Mouse (Mus musculus) neural tube, embryonic 14.5 days (tissue): ENCODE results near the gene Dhx16. TPM values are rescaled to one million over a fixed set of nuclear protein-coding genes. Genes with fewer than 3 reads are reported as not detected.

Experiments used
- ATAC-seq: fragments of 200-750 bp; cut with Nextera tagmentation; 2 replicates; pipeline ENCODE4 v1.8.0; 2017; ENCODE audit warnings: low read depth, mild to moderate bottlenecking, moderate TSS enrichment, moderate library complexity
- H3K27ac ChIP-seq: fragments of 300-500 bp; sonication (generic); 2 replicates; pipeline ENCODE4 v1.5.1; 2014; ENCODE audit warnings: low read depth, mild to moderate bottlenecking, control low read depth, low read length, moderate library complexity, mixed read lengths
- H3K27me3 ChIP-seq: fragments of 300-500 bp; sonication (generic); 2 replicates; pipeline ENCODE4 v1.6.1; 2014; ENCODE audit warnings: low read length; ENCODE audit not compliant: control insufficient read depth, insufficient read depth
- H3K36me3 ChIP-seq: fragments of 300-500 bp; sonication (generic); 2 replicates; pipeline ENCODE4 v1.6.1; 2014; ENCODE audit warnings: low read length, mixed read lengths; ENCODE audit not compliant: control insufficient read depth, insufficient read depth
- H3K4me1 ChIP-seq: fragments of 300-500 bp; sonication (generic); 2 replicates; pipeline ENCODE4 v1.6.1; 2014; ENCODE audit warnings: low read length; ENCODE audit not compliant: control insufficient read depth, insufficient read depth
- H3K4me2 ChIP-seq: fragments of 300-500 bp; sonication (generic); 2 replicates; pipeline ENCODE4 v1.6.1; 2014; ENCODE audit warnings: mild to moderate bottlenecking, low read depth, low read length, control low read depth
- H3K4me3 ChIP-seq: fragments of 300-500 bp; sonication (generic); 2 replicates; pipeline ENCODE4 v1.5.1; 2014; ENCODE audit warnings: low read depth, low read length, control low read depth, mixed read lengths
- H3K9ac ChIP-seq: fragments of 300-500 bp; sonication (generic); replicated peaks from 2 replicates; pipeline ENCODE4 v1.6.1; 2014; ENCODE audit warnings: low read depth, mild to moderate bottlenecking, control low read depth, low read length, mixed read lengths
- H3K9me3 ChIP-seq: fragments of 300-500 bp; sonication (generic); 2 replicates; pipeline ENCODE4 v1.6.1; 2016; ENCODE audit warnings: low read length; ENCODE audit not compliant: control insufficient read depth
- WGBS: fragments of 180-500 bp; shearing (Covaris S2); extraction: QIAGEN DNeasy Blood & Tissue Kit; methylation state at CpG from one replicate; pipeline ENCODE4 v1.1.7; 2014; 5-methylcytosine and 5-hydroxymethylcytosine counted together
- polyA plus RNA-seq: library from polyadenylated mRNA; unstranded; fragments of >200 nt; fragmentation: Nextera tagmentation; extraction: Ambion mirVana; gene quantifications from 2 replicates; pipeline ENCODE4 v1.2.1, GENCODE M21; 2014

The Dhx16 gene
- polyA plus RNA-seq, 1 experiment from 2014 or later: 22.4 TPM

DNA sequence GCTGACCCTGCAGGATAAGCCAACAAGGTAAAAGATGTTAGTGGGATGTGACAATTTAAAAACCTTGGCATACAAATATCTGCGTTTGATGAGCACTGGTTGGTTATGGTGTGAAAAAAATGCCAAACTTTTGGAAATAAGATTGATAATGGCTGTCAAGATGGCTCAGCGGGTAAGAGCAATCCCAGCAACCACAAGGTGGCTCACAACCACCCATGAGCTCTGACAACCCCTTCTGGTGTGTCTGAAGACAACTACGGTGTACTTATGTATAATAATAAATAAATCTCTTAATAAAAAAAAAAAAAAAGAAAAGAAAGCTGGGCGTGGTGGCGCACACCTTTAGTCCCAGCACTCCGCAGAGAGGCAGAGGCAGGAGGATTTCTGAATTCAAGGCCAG, 35.4 kb downstream of the Dhx16 start:
- Histone ChIP-seq H3K36me3 (peaks cover 9% of the 10 kb centered on the region; the same call in 1 of the 2 replicates), H3K4me1 (peaks cover 6% of the 10 kb centered on the region; the same call in 1 of the 2 replicates), H3K9me3 (no peaks in the 10 kb centered on the region), H3K27me3 (no peaks in the 10 kb centered on the region), H3K4me2 (peak overlapping the region; percentile 69), H3K4me3 (peak overlapping the region; percentile 66; the same call in 1 of the 2 replicates), H3K27ac (no peak overlapping the region), H3K9ac (no peak overlapping the region)
- 85% methylated on average over 6 of the region's 6 CpGs for WGBS
- no peak for ATAC-seq

DNA sequence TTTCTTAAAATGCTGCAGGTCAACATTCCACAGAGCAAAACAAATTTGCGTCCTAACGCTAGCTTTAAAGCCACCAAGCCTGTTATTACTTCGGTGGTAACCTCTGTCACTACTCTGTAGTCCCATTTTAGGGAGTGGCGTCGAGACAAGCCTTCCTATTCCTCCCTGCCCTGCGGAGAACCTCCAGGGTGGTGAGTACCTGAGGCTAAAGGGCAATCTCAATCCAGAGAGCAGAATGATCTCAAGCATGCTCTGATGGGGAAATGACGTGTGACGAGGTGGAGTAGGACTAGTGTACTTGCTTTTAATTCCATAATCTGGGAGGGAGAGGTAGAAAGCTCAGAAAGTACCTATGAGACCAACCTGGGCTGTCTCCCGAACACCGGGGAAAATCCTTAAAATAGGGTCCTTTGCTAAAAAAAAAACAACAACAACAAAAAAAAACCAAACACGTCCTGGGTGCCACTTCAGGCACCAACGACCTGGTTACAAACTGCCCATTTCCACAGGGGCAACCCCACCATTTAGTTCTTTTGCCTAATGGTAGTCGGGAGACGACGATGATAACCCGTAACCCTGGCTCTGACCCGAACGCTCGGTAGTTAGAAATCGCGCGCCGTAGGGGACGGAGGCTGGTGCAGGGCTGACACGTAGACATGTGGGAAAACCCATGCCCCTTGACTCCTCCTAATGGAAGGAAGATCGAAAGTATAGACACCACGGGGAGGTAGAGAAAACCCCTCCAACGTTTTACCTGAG, 36.1 kb downstream of the Dhx16 start:
- H3K4me1 ChIP-seq: peaks cover 14% of the 10 kb centered on the region
- H3K4me3 ChIP-seq: peak overlapping the region; percentile 66
- H3K27me3 ChIP-seq: no peaks in the 10 kb centered on the region
- H3K4me2 ChIP-seq: peak overlapping the region; percentile 69
- ATAC-seq: no peak
- H3K9me3 ChIP-seq: no peaks in the 10 kb centered on the region
- H3K27ac ChIP-seq: peak overlapping the region; percentile 97
- peaks cover 9% of the 10 kb centered on the region for H3K36me3 ChIP-seq
- peak overlapping the region; percentile 99 for H3K9ac ChIP-seq
- 3% methylated on average over 28 of the region's 28 CpGs for WGBS

DNA sequence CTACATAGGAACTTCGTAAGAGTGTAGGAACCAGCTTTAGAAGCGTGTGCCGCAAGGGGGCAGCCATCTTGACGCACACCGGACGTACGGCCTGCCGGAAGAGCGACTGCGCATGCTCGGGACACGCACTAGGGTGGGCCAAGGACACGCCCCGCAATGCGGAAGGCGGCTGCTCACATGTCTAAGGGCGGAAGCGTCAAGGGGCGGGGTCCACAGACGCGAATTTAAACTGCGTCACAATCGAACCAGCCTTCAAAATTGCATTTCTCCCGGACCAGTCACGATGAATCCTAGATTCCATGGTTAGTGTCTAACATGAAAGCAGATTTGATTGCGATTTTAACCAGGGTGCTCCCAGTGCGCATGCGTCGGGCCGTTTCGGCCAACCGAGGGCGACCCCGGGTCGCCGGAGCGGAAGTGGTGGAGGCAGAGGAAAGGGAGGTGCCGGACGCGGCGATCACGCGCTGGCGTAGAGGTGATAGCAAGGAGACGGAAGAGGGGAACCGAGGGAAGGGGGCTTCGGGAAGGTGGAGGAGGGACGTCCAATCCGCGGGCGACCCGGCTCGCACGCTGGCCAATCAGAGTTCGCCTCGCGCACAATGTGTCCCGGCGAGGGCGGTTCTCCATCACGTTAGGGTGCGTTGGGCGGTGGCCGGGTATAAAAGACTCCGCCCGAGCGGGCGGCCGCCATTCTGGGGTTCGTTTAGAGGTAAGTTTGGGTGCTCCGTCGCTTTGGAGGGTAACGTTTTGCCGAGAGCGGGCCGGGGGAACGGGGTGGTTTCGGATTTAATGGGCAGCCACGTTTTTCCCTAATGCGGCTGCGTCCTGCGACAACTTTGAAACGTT, 36.9 kb downstream of the Dhx16 start, which contains the start of the genes Mrps18b and Ppp1r10:
Mrps18b (minus strand) TSS at position 93 of the 846 bp plus-strand sequence.
Ppp1r10 (plus strand) TSS at position 138 of the 846 bp plus-strand sequence.
- WGBS: under 1% methylated on average over 83 of the region's 83 CpGs
- Histone ChIP-seq H3K27ac (peak within 1 kb of the TSS; percentile 97), H3K36me3 (peaks cover 6% of the 10 kb centered on the region), H3K9ac (peak within 1 kb of the TSS; percentile 99), H3K4me2 (peak within 1 kb of the TSS; percentile 69), H3K4me1 (peaks cover 17% of the 10 kb centered on the region), H3K9me3 (no peaks in the 10 kb centered on the region), H3K27me3 (no peaks in the 10 kb centered on the region), H3K4me3 (peak within 1 kb of the TSS; percentile 66)
- peak; percentile 91 for ATAC-seq

DNA sequence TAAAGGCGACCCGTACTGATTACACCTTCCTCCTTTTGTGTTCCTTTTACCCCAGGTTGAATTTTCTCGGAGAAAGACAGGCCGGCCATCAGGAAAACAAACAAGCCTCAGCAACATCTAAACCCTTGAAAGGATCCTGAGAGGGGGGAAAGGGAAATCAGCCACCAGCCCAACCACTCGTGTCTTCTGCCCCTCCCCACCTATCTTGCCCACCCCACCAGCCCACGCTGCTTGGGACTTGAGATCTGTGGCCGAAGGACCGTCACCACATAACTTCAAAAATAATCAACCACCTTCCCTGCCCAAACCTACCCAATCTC, 37.5 kb downstream of the Dhx16 start:
- Histone ChIP-seq H3K9me3 (no peaks in the 10 kb centered on the region), H3K36me3 (peaks cover 6% of the 10 kb centered on the region), H3K27me3 (no peaks in the 10 kb centered on the region), H3K4me2 (peak overlapping the region; percentile 69), H3K9ac (peak overlapping the region; percentile 99), H3K4me3 (peak overlapping the region; percentile 66), H3K4me1 (peaks cover 23% of the 10 kb centered on the region), H3K27ac (peak overlapping the region; percentile 97)
- 0% methylated on average over 8 of the region's 8 CpGs for WGBS
- ATAC-seq: no peak

DNA sequence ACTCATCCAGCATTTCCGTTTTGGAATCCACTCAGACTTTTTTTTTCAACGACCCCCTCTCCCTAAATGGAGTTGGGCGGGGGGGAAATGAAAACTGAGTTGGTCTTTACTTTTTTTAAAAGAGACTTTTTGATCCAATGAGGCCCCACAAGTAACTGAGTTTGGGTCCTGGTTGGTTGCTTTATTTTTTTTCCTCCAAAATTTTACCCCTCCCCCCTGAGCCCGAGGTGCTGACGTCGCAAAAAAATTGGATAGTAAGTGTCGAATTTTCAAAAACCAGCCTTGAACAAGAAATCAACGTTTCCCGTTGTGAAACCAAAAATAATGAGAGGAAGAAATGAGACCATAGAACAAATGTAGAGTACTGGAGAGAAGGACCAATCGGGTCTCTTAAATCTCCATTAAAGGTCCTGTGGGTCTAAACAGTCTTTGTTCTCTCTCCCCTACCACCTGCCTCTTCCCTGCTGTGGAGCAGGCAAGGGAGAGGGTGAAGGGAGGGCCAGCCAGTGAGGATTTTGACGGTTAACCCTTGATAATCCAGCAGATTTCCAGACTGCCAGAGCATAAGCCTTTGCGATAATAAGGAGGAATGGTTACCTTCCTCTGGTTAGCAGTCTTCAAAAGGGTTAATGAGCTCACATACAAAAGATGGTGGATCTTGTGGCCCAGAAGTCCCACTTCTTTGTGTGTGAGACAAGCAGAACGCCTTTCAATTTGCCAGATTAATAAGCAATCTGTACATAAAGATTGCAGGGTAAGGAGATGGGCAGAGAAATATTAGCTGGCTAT, 38.0 kb downstream of the Dhx16 start:
- peak overlapping the region; percentile 99 for H3K9ac ChIP-seq
- no peaks in the 10 kb centered on the region for H3K27me3 ChIP-seq
- peak overlapping the region; percentile 66 for H3K4me3 ChIP-seq
- peak; percentile 7; the same call in 1 of the 2 replicates for ATAC-seq
- WGBS: under 1% methylated on average over 13 of the region's 13 CpGs
- peak overlapping the region; percentile 97 for H3K27ac ChIP-seq
- H3K4me2 ChIP-seq: peak overlapping the region; percentile 69
- H3K9me3 ChIP-seq: no peaks in the 10 kb centered on the region
- H3K4me1 ChIP-seq: peaks cover 23% of the 10 kb centered on the region
- peaks cover 3% of the 10 kb centered on the region for H3K36me3 ChIP-seq

DNA sequence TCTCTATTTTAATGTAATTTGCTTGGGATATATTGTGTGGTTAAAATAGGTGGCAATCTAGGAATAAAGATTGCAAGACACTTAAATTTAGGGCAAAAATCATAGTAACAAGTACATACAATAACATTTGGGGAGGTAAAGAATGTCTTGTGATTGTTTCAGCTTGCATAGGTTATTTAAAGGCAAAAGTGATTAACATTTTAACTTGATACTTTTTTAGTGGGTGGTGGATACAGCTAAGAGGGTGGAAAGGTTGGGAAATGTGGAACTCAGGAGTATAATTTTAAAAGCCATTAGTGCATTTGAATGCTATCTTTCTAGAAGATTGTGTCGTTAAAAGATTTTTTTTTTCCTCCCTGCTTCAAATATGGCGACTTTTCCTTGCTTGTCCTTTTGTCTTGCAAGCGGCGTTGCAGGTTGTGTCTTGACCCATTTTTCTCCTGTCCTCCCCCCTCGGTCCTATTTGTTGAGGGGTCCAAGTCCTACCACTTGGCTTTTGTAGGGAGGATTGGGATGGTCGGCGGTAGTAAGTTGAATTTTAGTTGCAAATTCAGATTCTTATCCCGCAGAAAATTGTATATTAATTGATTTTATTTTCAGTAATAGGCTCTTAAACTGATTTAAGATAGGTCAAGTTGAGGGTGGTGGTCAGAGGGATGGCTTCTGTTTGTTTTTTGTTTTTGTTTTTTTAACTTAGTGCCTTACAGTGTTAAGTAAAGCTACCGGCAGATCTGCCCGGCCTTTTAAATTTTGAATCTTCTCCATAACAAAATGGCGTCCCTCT, 38.8 kb downstream of the Dhx16 start:
- ATAC-seq: no peak
- no peaks in the 10 kb centered on the region for H3K27me3 ChIP-seq
- H3K4me3 ChIP-seq: peak overlapping the region; percentile 66
- no peaks in the 10 kb centered on the region for H3K9me3 ChIP-seq
- peak overlapping the region; percentile 69 for H3K4me2 ChIP-seq
- H3K4me1 ChIP-seq: peaks cover 23% of the 10 kb centered on the region
- 0% methylated on average over 11 of the region's 11 CpGs for WGBS
- H3K27ac ChIP-seq: peak overlapping the region; percentile 97
- peaks cover 2% of the 10 kb centered on the region for H3K36me3 ChIP-seq
- H3K9ac ChIP-seq: peak overlapping the region; percentile 99

DNA sequence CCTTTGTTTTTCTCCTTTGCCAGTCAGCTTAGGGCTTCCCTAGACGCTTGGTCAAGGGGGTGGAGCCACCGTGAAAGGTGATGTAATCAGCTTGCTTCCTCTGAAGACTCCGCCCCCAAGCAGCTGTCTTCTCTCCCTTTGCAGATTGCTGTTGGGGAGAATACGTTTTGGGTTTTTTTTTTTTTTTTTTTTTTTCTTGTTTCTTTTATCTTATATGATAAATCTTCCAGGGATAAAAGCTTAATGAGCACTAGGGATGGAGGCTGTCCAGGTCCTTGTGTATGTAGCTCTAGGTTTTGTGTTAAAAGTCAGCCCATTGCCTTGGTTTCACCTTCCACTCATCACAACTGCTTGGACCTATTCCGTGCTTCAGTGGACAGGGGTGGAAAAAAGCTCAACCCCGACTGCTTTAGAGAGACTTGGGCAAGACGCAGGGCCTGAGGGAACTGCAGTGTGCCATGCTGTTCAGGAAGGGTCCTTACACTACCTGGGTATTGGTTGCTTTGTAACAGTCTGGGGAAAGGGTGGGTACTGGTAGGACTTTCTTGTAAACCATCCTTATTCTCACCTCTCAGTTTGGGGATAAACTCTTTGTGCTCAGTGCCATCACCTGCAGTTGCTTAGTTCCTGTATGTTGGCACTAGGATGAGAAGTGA, 39.6 kb downstream of the Dhx16 start:
- peaks cover 9% of the 10 kb centered on the region for H3K36me3 ChIP-seq
- peak overlapping the region; percentile 99 for H3K9ac ChIP-seq
- H3K9me3 ChIP-seq: no peaks in the 10 kb centered on the region
- H3K4me3 ChIP-seq: peak overlapping the region; percentile 66
- H3K4me1 ChIP-seq: peaks cover 23% of the 10 kb centered on the region
- peak; percentile 55 for ATAC-seq
- WGBS: 4% methylated on average over 7 of the region's 7 CpGs
- no peaks in the 10 kb centered on the region for H3K27me3 ChIP-seq
- H3K4me2 ChIP-seq: peak overlapping the region; percentile 69
- peak overlapping the region; percentile 97 for H3K27ac ChIP-seq
